Mouse (Mus musculus) embryo, embryonic 10 days (tissue): ENCODE results near the gene Rab7b.

Experiments
- DNase-seq: peaks from one replicate; pipeline ENCODE4 v3.0.0-alpha.2; 2015; ENCODE audit warnings: low spot score

The Rab7b gene

GRCm38 (mm10) chr1:131738760-131739159 is 50.3 kb downstream of the Rab7b start:
- no peak for DNase-seq

GRCm38 (mm10) chr1:131739481-131740160 is 51.1 kb downstream of the Rab7b start:
- no peak for DNase-seq

GRCm38 (mm10) chr1:131743868-131744464 is 55.5 kb downstream of the Rab7b start, which contains the start of gene Slc26a9:
Gene Slc26a9 (plus strand): TSS chr1:131744022.
- no peak for DNase-seq

GRCm38 (mm10) chr1:131745391-131745790 is 56.9 kb downstream of the Rab7b start:
- DNase-seq: no peak

- no peak for DNase-seq
These were observed 59.3 kb downstream of the Rab7b start for GRCm38 (mm10) chr1:131747761-131748160.

- DNase-seq: no peak
These were observed 60.1 kb downstream of the Rab7b start for GRCm38 (mm10) chr1:131748636-131749035.

GRCm38 (mm10) chr1:131749706-131750545 is 61.4 kb downstream of the Rab7b start:
- no peak for DNase-seq

GRCm38 (mm10) chr1:131751181-131751890 is 62.8 kb downstream of the Rab7b start:
- DNase-seq: no peak

- no peak for DNase-seq
These were observed 63.4 kb downstream of the Rab7b start for GRCm38 (mm10) chr1:131751891-131752311.

- DNase-seq: no peak
These were observed 65.8 kb downstream of the Rab7b start for GRCm38 (mm10) chr1:131754212-131754829.

- no peak for DNase-seq
These were observed 66.4 kb downstream of the Rab7b start for GRCm38 (mm10) chr1:131754916-131755315.

GRCm38 (mm10) chr1:131757211-131757610 is 68.7 kb downstream of the Rab7b start:
- DNase-seq: no peak

- DNase-seq: no peak
These were observed 70.3 kb downstream of the Rab7b start for GRCm38 (mm10) chr1:131758796-131759195.

- peak; percentile 17 for DNase-seq
These were observed 71.4 kb downstream of the Rab7b start for GRCm38 (mm10) chr1:131759667-131760427.

GRCm38 (mm10) chr1:131760428-131760820 is 71.9 kb downstream of the Rab7b start:
- no peak for DNase-seq

GRCm38 (mm10) chr1:131761079-131761831 is 72.8 kb downstream of the Rab7b start:
- DNase-seq: no peak

- no peak for DNase-seq
These were observed 75.2 kb downstream of the Rab7b start for GRCm38 (mm10) chr1:131763683-131764082.

GRCm38 (mm10) chr1:131764581-131765338 is 76.3 kb downstream of the Rab7b start:
- DNase-seq: no peak
